Mouse (Mus musculus): ENCODE results near the gene Lrrc47. TPM values are rescaled to one million over a fixed set of nuclear protein-coding genes. Genes with fewer than 3 reads are reported as not detected.

The Lrrc47 gene
- total RNA-seq, 1 experiment from 2014 or later, result 26.6 TPM

GRCm38 (mm10) chr4:154015476-154015875, 3.9 kb downstream of the Lrrc47 start:
- no peak for ATAC-seq (replicated peaks in 1 of 2; ENCODE audit: insufficient read depth in 1 of 2, low FRiP score in 2 of 2, low TSS enrichment in 1 of 2, low read depth in 1 of 2, poor library complexity in 2 of 2, severe bottlenecking in 2 of 2)

DNA sequence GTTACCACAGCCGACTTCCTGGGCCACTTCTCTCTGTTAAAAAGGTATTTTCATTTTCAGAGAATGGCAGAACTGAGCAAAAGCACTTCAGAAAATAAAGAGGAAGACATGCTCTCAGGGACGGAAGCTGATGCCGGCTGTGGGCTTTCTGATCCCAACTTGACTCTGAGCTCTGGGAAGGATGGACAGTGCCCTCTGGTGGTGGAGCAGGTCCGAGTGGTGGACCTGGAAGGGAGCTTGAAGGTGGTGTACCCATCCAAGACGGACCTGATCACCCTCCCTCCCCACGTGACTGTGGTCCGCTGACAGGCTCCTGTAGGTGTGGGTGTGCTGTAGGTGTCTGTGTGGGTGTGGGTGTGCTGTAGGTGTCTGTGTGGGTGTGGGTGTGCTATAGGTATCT, 8.0 kb downstream of the Lrrc47 start:
- peak; percentile 22 to 29; a peak in 2 of 4 replicates for ATAC-seq (replicated peaks in 1 of 2; ENCODE audit: insufficient read depth in 1 of 2, low FRiP score in 2 of 2, low TSS enrichment in 1 of 2, low read depth in 1 of 2, poor library complexity in 2 of 2, severe bottlenecking in 2 of 2)

- no peak for ATAC-seq (replicated peaks in 1 of 2; ENCODE audit: insufficient read depth in 1 of 2, low FRiP score in 2 of 2, low TSS enrichment in 1 of 2, low read depth in 1 of 2, poor library complexity in 2 of 2, severe bottlenecking in 2 of 2)
These were observed 9.9 kb downstream of the Lrrc47 start for GRCm38 (mm10) chr4:154021432-154021831.

DNA sequence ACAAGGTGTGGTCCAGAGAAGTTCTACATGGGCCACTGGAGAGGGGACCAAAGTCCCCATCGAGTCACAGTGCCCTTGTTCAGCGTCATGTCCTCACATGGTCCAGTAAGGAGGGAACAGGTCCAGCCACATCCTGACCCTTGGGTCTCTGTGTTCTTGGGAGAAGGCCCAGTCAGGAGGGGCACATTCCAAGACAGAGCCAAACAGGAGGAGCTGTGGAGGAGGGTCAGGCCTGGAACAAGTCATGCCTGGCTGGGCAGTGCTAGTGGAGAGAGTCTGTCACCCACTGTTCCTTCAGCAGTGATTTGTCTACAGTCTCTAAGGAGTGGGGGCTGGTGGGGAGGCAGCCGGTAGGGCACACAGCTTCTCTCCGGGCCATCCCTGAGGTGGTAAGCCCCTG, 10.9 kb downstream of the Lrrc47 start:
- ATAC-seq (replicated peaks in 1 of 2; ENCODE audit: insufficient read depth in 1 of 2, low FRiP score in 2 of 2, low TSS enrichment in 1 of 2, low read depth in 1 of 2, poor library complexity in 2 of 2, severe bottlenecking in 2 of 2), result no peak

GRCm38 (mm10) chr4:154022844-154023243, 11.3 kb downstream of the Lrrc47 start:
- no peak for ATAC-seq (replicated peaks in 1 of 2; ENCODE audit: insufficient read depth in 1 of 2, low FRiP score in 2 of 2, low TSS enrichment in 1 of 2, low read depth in 1 of 2, poor library complexity in 2 of 2, severe bottlenecking in 2 of 2)

DNA sequence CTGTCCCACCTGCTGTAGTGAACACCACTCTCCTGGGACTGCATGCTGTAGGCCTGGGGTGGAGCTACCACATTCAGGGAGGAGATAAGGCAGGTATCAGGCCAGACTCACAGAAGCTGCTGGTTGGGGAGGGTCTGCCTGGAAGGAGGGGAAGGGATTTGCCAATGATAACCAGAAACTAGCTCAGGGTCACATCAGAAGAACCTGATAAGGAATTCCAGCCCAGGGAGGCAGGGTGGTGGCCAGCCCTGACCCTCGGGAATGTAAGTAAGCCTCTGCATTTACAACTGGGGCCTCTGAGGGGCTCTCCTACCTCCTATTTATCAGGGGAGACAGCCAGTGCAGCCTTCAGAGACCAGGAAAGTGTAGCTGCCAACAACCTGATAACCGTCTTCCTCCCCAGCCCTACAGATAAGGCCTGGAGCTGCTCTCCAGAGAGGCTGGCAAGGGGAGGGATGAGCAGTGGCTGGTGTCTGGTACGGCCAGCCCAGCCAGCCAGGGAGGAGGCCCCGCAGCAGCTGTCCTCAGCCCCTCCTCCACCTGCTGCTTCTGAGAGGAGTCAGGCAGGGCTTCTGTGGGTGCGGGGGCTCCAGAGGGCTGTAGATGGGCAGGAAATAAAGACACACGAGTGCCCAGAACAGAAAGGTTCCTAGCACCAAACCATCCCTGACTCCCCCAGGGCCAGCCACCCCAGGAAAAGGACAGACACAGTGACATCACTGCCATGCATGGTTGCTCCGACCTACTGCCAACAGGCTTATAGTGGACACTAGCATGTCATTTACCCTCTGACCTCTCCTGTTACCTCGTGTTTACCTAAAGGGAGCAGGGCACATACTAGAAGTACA, 12.4 kb downstream of the Lrrc47 start:
- ATAC-seq (replicated peaks in 1 of 2; ENCODE audit: insufficient read depth in 1 of 2, low FRiP score in 2 of 2, low TSS enrichment in 1 of 2, low read depth in 1 of 2, poor library complexity in 2 of 2, severe bottlenecking in 2 of 2), result peak in 1 of 2 experiments; percentile 24; a peak in 2 of 4 replicates

DNA sequence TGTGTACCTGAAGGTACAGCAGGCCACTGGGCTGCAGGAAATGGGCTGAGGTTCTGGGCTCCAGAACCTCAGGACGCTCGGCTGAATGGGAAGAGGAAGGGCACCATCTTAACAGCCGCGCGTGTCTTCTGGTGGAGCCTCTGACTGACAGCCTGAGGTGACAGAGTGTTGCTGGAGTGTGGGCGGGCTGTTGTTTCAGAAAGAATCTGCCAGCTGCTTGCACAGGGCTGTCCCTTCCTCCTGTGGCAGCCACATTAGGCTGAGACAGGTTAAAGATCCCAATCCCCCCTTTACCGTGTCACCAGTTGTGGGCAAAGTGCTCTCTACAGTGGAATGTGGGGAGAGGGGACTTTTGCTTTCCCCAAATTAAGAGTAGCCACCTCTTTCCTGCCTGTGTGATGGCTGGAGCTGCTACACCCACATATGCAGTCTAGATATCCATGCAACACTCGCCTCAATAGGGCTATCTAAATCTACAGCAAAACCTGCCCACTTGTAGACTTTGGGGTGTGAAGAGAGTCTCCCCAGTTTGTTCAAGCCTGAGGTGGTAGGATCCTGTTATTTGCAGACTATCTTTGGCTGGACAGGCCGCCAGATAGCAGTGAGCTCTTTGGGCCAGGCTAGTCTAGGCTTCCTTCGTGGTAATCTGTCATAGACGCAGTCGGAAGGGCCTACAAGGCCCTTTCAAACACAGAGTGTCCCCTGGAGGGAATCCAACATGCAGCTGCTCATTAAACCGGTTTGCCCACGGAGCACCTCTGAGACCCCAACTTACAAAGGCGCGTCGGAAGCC, 13.4 kb downstream of the Lrrc47 start:
- ATAC-seq (replicated peaks in 1 of 2; ENCODE audit: insufficient read depth in 1 of 2, low FRiP score in 2 of 2, low TSS enrichment in 1 of 2, low read depth in 1 of 2, poor library complexity in 2 of 2, severe bottlenecking in 2 of 2), result no peak

- peak; percentile 23 to 47; a peak in 3 of 4 replicates for ATAC-seq (replicated peaks in 1 of 2; ENCODE audit: insufficient read depth in 1 of 2, low FRiP score in 2 of 2, low TSS enrichment in 1 of 2, low read depth in 1 of 2, poor library complexity in 2 of 2, severe bottlenecking in 2 of 2)
These were observed 14.3 kb downstream of the Lrrc47 start, which contains the start of gene Smim1 for GRCm38 (mm10) chr4:154025641-154026440. TSS of gene Smim1 (minus strand) at chr4:154026230.

DNA sequence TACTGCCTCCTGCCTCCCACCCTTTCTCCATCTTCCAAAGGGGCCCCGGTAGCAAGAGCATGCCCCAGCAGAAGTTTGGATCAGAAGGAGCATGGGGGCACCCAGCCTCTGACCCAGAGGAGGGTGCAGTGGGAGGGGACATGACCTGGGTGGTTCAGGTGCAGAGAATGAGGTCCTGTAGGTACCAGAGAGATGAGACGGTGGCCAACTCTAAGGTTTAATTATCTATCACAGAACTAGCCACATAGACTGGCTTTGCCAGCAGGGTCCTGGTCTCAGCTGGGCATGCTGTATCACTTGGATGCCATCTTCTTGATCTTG, 14.9 kb downstream of the Lrrc47 start:
- no peak for ATAC-seq (replicated peaks in 1 of 2; ENCODE audit: insufficient read depth in 1 of 2, low FRiP score in 2 of 2, low TSS enrichment in 1 of 2, low read depth in 1 of 2, poor library complexity in 2 of 2, severe bottlenecking in 2 of 2)

- ATAC-seq (replicated peaks in 1 of 2; ENCODE audit: insufficient read depth in 1 of 2, low FRiP score in 2 of 2, low TSS enrichment in 1 of 2, low read depth in 1 of 2, poor library complexity in 2 of 2, severe bottlenecking in 2 of 2), result no peak
These were observed 16.5 kb downstream of the Lrrc47 start for GRCm38 (mm10) chr4:154028066-154028465.

DNA sequence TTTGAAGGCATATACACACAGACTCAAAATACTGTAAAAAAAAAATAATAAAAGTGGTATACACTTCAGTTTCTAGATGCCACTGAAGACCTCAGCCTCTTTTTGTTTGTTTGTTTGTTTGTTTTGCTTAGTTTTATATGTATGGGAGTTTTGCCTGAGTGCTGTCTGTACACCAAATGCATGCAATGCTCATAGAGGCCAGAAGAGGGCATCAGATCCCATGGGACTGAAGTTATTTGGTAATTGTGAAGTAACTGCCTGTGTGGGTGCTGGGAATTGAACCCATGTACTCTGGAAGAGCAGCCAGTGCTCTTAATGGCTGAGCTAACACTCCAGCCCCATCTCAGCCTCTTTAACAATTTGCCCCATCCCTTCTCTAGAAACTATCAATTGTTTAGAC, 17.1 kb downstream of the Lrrc47 start:
- ATAC-seq (replicated peaks in 1 of 2; ENCODE audit: insufficient read depth in 1 of 2, low FRiP score in 2 of 2, low TSS enrichment in 1 of 2, low read depth in 1 of 2, poor library complexity in 2 of 2, severe bottlenecking in 2 of 2), result no peak

DNA sequence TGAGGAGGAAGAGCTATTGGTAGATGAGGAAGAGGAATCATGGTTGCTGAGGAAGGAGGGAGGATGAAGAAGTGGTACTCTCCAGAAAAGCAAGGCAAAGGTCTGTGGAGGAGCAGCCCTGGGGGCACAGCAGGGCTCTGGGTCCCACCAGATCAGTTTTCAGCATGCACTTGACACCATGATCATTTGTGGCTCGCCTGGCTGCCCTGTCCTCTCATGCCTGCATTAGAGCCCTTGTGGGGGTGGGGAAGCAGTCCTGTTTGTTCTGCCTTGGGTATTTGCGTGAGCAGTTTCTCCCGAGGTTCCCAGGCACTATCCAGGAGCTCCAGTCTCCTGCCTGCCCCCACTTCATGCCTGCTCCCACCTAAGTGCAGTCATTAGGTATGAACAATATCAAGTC, 25.6 kb downstream of the Lrrc47 start:
- no peak for ATAC-seq (replicated peaks in 1 of 2; ENCODE audit: insufficient read depth in 1 of 2, low FRiP score in 2 of 2, low TSS enrichment in 1 of 2, low read depth in 1 of 2, poor library complexity in 2 of 2, severe bottlenecking in 2 of 2)

GRCm38 (mm10) chr4:154042577-154042976, 31.0 kb downstream of the Lrrc47 start, which contains the start of gene Ccdc27:
TSS of gene Ccdc27 (minus strand) at chr4:154042677.
- ATAC-seq (replicated peaks in 1 of 2; ENCODE audit: insufficient read depth in 1 of 2, low FRiP score in 2 of 2, low TSS enrichment in 1 of 2, low read depth in 1 of 2, poor library complexity in 2 of 2, severe bottlenecking in 2 of 2), result no peak

- no peak for ATAC-seq (replicated peaks in 1 of 2; ENCODE audit: insufficient read depth in 1 of 2, low FRiP score in 2 of 2, low TSS enrichment in 1 of 2, low read depth in 1 of 2, poor library complexity in 2 of 2, severe bottlenecking in 2 of 2)
These were observed 34.3 kb downstream of the Lrrc47 start for GRCm38 (mm10) chr4:154045837-154046236.

- no peak for ATAC-seq (replicated peaks in 1 of 2; ENCODE audit: insufficient read depth in 1 of 2, low FRiP score in 2 of 2, low TSS enrichment in 1 of 2, low read depth in 1 of 2, poor library complexity in 2 of 2, severe bottlenecking in 2 of 2)
These were observed 39.9 kb downstream of the Lrrc47 start for GRCm38 (mm10) chr4:154051401-154051800.

- ATAC-seq (replicated peaks in 1 of 2; ENCODE audit: insufficient read depth in 1 of 2, low FRiP score in 2 of 2, low TSS enrichment in 1 of 2, low read depth in 1 of 2, poor library complexity in 2 of 2, severe bottlenecking in 2 of 2), result no peak
These were observed 41.5 kb downstream of the Lrrc47 start for GRCm38 (mm10) chr4:154053065-154053464.

GRCm38 (mm10) chr4:154055482-154055881, 44.0 kb downstream of the Lrrc47 start:
- no peak for ATAC-seq (replicated peaks in 1 of 2; ENCODE audit: insufficient read depth in 1 of 2, low FRiP score in 2 of 2, low TSS enrichment in 1 of 2, low read depth in 1 of 2, poor library complexity in 2 of 2, severe bottlenecking in 2 of 2)

- no peak for ATAC-seq (replicated peaks in 1 of 2; ENCODE audit: insufficient read depth in 1 of 2, low FRiP score in 2 of 2, low TSS enrichment in 1 of 2, low read depth in 1 of 2, poor library complexity in 2 of 2, severe bottlenecking in 2 of 2)
These were observed 44.5 kb downstream of the Lrrc47 start for GRCm38 (mm10) chr4:154056046-154056445.
